Mouse (Mus musculus): Measurements from ENCODE around the gene Gdf2.

Gdf2 gene

DNA sequence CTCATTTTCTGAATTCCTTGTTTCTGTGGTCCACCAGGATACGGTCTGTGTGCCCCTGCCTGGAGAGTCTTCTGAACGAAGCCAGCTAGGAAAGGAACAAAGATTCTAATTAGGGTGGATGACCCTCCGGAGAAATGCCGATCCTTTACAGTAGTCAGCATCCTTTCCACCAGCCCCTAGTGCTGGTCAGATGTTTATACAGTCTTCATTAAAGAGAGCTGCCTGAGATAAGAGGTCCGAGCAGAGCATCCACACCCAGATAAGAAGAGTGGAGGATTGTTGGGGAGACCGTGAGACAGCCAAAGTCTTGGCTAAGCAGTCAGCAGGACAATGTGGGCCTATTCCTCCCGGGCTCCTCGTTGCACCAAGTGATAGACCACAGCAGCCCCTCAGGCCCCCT, at the start of gene Gdf2:
Gene Gdf2 (plus strand): TSS at position 301 of the 400 bp plus-strand sequence.
- no peak for DNase-seq (ENCODE audit: low read depth, low spot score)

DNA sequence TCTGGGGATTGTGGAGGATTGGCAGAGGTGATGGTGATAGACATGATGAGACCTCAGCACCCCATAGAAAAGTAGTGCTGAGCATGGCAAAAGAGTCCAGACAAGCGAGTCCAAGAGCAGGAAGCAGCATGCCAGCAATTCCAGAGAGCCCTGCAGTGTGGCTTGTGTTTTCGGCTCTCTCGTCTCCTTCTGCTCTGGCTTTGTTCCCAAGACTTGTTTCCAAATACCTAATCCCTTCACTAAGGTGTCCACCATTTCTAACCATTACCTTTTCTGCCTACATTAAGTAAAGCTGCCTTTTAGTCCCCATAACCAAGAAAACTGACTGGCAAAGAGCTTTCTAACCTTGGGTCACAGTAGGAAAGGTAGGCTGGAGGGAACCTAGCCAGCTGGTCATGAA, 49.3 kb upstream of the Gdf2 start:
- DNase-seq (ENCODE audit: low read depth, low spot score) = no peak

DNA sequence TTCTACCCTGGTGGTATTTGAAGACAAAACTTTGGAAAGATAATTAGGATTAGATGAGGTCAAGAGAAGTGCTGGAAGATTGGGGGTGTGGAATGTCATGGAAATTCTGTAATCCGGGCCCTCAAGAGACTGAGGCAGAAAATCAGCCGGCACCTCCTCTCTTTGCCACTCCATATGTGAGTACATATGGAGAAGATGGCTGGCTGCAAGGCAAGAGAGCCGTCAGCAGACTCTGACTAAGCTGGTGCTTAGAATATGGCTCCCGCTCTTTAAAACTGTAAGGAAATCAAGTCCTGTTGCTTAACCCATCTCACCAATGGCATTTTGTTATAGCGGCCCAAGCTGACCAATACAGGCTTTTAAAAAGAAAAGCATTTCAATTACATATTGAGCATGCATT, 45.1 kb upstream of the Gdf2 start:
- no peak for DNase-seq (ENCODE audit: low read depth, low spot score)

DNA sequence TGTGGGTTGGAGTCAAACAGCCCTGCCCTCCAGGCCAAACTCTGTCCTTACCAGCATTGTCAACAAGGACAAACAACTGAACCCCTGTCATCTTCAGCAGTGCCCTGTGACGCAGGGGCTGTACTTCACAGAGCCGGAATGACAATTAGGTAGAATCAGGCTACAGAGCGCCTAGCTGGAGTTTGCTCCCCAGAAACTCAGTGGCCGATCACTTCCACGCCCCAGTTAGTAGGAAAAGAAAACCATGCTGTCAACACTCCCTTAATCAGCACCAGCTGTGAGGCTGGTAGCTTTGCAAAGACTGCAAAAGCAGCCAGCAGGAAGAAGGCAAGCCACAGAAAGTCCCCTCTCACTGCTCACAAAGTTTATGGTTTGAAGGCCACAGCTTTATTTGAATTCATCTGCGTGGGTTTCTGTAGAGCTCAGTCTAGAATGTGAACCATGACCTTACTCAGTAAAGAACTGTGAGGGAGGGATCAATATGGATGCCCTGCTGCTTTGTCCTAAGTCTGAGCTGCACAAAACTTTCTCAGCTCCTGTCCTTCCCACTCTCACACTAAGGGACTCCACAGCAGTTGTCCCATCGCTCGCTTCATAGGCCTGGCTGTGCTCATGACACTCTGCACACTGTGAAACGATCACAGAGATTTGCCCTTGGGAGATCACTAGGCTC, 44.1 kb upstream of the Gdf2 start:
- DNase-seq (ENCODE audit: low read depth, low spot score) = no peak

DNA sequence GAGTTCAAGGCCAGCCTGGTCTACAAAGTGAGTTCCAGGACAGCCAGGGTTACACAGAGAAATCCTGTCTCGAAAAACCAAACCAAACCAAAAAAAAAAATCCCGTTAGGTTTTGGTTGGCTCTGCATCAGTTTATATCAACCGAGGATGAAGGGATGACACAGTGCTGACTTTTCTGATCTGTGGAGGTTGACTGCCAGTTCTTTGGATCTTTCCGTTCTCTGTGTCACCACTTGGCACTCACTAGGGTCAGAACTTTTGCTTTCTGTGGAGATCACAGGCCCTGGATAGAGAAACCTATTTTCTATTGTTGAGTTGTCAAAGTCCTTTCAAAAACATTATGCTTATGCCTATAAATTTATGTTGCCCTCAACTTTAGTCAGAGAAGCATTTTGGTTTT, 38.1 kb upstream of the Gdf2 start:
- DNase-seq (ENCODE audit: low read depth, low spot score) = no peak

DNA sequence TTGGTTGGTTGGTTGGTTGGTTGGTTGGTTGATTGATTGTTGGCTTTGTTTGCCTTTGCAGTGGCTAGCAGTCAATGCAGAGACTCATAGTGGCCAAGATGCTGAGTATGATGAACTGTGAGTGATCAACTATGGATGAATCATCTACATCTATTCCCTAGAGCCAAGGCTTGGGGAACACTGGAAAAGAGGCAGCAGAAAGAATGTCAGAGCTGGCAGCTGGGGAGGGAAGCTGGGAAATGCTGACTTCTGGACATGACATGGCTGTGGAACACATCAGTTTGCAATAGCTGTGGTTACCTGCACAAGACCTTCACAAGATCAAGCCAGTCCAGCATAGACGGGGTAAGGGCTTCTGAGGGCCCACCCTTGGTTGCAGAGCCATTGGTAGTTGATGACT, 37.6 kb upstream of the Gdf2 start:
- no peak for DNase-seq (ENCODE audit: low read depth, low spot score)

DNA sequence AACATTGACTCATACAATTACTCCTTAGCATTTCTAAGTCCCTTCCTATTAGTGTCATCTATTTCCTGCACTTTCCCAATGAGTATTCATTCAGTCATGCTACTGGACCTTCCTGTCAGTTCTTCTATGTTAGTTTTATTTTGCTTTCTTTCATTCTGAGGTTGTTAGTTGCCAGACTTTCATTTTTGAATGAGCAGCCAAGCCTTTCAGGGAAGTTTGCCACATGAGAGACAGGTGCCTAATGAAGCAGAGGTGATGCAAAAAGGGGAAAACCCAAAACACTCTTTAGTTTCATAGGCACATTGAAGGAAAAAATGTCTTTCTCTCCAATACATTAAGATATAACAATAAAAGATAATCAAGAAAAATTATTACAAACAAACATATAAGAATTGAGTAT, 36.0 kb upstream of the Gdf2 start:
- no peak for DNase-seq (ENCODE audit: low read depth, low spot score)

DNA sequence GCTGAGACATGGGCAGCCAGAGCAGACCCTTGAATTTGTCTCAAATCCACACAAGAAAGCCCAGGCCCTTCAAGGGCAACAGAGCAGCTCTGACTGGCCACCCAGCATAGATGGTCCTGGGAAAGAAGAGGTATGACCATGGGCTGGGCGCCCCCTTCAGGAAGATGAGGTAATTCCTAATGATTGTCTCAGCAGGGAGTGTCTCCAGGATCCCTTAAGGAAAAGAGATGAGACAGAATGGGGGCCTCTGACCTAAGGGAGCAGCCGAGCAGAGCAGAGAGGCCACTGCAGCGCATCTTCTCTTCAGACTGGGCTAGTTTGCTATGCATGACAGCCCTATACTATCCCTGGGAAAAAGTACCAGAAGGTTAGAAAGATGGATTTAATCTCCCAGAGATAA, 27.1 kb upstream of the Gdf2 start:
- DNase-seq (ENCODE audit: low read depth, low spot score) = no peak

DNA sequence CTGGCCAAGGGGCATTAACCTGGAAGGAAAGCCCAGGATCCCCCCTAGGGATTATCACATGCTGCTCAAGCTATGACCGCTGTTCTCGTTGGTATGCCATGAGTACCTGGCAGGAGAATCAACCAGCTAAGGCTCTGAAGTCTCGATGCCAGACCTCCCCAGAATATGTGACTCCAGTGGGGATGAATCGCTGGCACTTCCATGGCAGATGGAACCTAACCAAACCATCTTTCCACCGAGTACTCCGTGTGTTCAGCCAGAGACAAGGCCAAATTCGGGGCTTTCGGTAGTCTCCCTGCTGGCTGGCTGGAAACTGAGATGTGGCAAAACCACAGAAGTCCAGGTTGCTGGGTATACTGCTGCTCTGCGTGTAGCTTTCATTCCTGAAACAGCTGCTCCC, 26.6 kb upstream of the Gdf2 start:
- DNase-seq (ENCODE audit: low read depth, low spot score) = no peak

DNA sequence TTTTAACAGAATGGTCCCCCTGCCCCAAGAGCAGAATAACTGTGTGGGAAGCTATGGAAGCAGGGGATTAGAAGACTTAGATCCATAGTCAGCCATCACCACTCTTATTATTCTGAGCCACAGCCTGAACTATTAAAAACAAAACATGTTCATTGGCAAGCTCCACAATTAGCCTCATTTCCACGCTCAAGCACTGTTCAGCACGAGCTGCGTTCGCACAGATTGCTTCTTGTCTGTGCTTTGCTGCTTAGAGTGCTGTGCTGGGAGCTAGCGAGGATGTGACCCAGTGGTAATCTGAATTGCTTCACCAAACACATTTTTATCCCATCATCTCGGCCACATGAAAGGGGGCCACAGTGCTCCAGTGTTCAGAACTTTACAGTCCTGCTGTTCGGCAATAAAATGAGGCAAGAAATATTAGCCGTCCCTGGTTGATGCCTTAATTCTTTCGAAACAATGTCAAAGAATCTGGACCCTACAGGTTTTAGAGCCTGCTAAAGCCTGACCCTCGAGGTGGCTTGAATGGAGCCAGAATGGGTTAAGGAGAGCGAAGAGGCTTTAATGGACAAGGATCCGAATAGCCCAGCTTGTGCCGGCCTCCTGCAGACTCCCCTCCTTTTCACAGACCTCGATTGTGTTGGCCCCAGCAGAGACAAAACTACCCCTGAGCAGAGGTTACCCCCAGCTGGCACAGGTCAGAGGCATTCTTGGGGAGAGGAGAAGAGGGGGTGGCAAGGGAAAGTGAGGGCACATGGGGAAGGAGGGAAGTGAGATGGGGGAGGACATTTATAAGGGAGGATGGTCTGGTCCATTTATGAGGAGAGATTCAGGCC, 19.9 kb upstream of the Gdf2 start:
- no peak for DNase-seq (ENCODE audit: low read depth, low spot score)

DNA sequence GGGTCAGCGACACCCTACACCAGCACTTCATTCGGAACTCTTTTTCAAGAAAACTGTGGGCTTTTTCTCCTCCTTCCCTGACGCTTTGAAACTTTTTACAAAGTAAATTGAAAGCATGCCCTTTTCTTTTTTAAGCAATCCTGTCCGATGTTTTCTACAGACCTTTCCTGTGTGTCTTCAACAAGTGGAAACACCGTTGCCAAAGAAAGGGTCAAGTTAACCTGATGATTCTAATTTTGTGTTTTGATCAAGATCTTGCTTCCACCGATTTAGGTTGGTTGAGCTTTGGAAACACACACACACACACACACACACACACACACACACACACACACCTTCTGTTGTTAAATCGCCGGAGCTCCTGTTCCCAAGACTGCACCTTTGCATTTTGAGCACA, 18.1 kb upstream of the Gdf2 start:
- no peak for DNase-seq (ENCODE audit: low read depth, low spot score)

DNA sequence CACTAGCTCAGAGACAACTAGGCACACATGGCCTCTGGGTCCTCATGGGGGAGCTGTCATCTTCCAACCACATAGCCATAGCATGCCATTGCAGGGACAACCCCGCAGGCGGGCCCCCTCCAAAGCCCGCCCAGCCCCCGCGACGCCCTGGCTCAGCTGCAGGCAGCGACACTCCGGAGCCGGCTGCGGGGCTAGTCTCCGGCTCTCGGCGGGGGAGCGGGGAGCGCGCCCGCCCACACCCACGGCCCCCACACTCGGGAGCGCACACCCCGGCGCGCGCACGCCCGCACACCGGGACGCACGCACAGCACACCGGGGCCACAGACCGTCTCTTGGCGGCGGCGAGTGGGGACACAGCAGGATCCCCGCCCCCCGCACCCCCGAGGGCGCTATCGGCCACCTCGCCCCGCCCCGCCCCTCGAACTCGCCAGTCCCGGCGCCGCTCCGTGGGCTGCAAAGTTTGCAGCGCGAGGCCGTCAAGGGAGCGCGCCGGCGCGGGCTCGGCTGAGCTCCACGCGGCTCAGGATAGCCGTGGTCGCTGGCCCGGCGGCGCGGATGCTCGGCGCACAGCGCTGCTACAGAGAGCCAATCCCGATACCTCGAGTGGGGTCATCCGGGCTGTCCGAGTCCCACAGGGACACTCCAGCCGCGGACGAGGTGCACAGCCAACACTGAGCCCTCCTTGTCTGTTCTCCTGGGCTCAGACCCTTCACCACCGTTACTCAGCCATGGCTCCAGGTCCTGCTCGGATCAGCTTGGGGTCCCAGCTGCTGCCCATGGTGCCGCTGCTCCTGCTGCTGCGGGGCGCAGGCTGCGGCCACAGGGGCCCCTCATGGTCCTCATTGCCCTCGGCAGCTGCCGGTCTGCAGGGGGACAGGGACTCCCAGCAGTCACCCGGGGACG, 17.4 kb upstream of the Gdf2 start, which contains the start of gene Gdf10:
Gene Gdf10 (plus strand): TSS at position 420 of the 903 bp plus-strand sequence.
- no peak for DNase-seq (ENCODE audit: low read depth, low spot score)

DNA sequence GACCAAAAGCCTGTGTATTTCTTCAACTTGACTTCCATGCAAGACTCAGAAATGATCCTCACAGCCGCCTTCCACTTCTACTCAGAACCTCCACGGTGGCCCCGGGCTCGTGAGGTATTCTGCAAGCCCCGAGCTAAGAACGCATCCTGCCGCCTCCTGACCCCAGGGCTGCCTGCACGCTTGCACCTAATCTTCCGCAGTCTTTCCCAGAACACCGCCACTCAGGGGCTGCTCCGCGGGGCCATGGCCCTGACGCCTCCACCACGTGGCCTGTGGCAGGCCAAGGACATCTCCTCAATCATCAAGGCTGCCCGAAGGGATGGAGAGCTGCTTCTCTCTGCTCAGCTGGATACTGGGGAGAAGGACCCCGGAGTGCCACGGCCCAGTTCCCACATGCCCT, 9.0 kb upstream of the Gdf2 start:
- no peak for DNase-seq (ENCODE audit: low read depth, low spot score)

DNA sequence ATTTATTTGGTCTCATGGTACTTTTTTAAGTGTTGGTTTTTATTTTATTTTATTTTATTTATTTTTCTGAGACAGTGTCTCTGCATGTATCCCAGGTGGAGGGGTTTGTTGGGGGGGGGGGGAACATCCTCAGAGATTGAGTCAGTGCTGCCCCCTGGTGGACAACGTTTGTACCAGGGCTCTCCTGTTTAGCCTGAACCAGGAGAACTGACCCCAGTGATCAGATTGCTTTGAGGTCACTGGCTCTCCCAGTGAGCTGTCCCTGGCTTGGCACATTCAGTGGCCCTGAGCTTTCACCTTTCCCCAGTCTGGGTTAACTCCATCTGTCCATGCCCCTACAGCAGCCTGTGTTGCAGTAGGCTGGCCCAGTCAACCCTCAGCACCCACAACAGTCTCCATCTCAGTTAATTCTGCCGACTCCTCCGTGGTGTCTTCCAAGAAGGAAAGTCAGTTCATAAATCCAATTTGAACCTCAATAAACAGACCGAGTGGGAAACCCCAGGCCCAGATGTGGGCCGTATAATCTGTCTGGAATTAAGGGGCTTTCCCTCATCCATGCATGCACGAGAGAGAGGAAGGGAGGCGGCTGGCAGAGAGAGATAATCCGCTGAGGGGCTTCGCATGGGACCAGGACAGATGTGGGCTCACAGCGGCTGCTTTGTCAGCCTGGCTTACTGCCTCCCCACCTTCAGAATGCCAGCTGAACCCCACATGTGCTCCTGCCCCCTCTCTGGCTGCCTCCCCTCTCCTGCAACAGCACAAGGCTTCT, 7.7 kb upstream of the Gdf2 start:
- DNase-seq (ENCODE audit: low read depth, low spot score) = no peak

DNA sequence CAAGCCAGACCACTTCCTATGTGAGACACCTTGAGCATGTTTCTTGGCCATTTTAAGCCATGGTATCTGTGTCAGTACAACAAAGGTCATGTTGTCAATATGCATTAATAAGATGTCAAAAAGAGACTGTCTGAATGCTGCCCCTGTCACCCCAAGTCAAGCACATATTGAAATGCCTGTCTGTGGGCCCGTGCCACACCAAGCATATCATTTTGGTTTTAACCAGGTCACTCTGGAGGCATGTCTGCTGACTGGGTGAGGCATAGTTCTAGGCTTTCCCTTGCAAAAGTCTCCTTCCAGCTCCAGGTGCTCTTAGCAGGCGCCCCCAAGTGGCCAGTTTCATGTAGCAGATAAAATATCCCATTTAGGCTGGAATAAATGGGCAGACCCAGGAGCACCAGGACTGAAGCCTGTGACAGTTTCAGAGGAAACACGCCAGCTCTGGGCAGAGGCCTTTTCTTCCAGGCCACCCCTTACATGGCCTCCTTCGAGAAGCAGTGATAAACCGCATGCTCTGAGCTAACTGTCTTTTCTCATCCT, 7.0 kb upstream of the Gdf2 start:
- no peak for DNase-seq (ENCODE audit: low read depth, low spot score)

DNA sequence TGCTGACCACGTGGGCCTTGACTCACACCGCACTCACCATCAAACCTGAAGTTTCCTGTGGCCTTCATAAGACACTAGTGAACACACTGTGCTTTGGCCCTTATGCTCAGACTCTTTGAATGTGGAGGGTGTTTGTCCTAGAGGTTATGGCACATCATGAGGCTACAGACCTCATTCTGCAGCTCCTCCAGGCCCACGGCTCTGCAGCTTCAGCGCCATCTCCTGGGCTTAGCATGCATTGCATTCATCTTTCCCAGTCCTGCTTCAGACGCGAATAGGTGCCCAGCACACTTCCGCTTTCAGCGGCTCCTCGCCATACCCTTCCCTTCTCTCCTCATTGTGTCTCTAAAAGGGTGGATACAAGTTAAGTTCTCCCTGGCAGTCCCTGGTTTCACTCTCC, 1.7 kb upstream of the Gdf2 start:
- no peak for DNase-seq (ENCODE audit: low read depth, low spot score)

DNA sequence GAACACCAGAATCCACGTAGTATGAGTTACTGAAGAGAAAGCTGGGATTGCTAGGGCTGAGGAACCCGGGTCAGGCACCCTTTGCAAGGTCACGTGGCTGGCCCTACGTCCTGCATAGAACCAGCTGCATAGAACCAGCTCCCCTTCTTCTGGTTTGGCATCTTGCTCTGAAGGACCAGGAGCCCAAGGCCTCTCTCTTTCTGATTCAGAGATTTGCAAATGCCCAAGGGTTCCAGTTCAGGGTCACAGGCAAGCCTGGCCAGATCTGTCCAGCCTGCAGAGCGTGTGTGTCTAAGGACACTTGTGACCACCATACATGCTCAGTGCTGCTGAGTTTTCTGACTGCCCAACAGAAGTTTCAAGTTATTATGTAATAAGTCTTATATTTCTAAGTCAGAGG, 1.4 kb downstream of the Gdf2 start:
- DNase-seq (ENCODE audit: low read depth, low spot score) = no peak

DNA sequence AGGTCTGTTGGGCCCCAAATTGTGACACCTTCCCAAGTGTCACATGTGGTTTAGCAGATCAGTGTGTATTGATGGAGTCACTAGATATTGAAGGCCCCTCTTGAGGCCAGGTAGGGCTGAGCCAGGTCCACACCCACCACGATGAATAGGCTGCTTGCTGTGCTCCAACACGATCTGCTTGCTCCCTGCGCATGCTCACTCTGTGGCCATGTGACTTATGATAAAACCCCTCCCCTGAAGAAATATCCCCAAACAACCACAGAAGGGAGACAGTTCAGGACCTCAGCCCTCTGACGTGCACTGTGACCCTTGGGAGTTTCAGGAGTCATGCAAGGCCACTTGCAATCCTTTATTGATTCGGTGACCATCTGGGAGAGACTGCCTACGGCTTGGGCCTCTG, 5.3 kb downstream of the Gdf2 start:
- DNase-seq (ENCODE audit: low read depth, low spot score) = no peak

DNA sequence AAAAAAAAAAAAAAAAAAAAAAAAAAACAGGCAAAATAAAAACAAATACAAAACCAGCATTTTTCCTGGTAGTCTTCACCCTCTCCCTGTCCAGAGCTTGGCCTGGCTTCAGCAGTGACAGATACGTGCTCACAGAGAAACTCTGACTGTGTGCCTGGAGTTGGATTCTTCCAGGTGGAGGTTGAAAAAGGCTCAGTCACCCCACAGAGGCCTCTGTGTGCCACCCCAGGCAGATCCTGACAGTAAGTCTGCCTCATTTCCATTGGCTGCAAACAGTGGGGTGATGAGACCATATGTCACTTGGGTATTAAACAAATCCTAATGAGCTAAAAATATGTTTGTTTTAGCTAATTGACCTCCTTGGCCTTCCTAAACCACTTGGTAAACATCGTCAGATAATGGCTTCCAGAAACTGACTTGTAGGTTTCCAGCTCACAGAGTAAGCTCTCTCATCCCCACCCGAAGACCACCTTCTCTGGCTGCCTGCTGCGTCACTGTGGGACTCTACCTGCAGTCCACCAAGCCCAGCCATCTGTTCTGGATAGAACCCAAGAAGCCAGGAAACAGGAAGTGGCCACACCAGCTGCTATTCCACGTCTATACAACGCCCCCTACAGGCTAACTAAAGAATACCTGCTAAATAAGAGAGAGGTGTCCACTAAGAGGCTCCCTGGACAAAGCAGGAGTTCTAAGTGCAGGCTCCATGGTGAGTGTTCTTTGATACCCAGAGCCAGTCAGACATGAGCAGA, 11.6 kb downstream of the Gdf2 start:
- DNase-seq (ENCODE audit: low read depth, low spot score) = peak; percentile 80

DNA sequence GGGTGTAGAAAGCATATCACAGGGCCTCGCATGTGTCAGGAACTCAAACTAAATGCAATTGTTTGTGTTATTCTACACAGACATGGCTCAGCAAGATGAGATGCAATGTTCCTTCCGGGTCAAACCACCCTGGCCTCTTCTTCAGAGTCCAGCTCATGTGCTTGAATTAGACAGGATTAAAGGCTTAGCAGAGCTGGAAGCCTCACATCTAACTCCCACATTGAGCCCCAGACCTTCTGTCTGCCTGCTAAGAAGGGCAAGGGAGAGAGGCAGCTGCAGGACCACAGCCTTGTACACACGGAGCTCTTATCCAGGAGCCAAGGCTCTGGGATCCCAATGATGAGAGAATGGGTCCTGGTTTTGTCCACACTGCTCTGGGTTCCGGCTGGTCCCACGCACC, 12.9 kb downstream of the Gdf2 start, which contains the start of gene Rbp3:
Gene Rbp3 (plus strand): TSS at position 243 of the 400 bp plus-strand sequence.
- DNase-seq (ENCODE audit: low read depth, low spot score) = peak; percentile 91
